Mouse (Mus musculus): Measurements from ENCODE around the gene E330009J07Rik. TPM values are rescaled to one million over a fixed set of nuclear protein-coding genes. Genes with fewer than 3 reads are reported as not detected.
A peak's percentile ranks its signal among the peaks of the same experiment; 100 is the strongest.

E330009J07Rik gene
- 1.7 and 2.2 TPM in 2 replicates for polyA plus RNA-seq (2015; fragmentation: Nextera tagmentation; extraction: Ambion mirVana)

- Histone ChIP-seq H3K27me3 (peaks cover 70% of the 10 kb centered on the region), H3K27ac (replicated peaks) (no peak within 1 kb of the TSS)
Observed at GRCm38 (mm10) chr6:40436047-40436483, at the start of gene E330009J07Rik. TSS of gene E330009J07Rik (minus strand) at chr6:40436135.

DNA sequence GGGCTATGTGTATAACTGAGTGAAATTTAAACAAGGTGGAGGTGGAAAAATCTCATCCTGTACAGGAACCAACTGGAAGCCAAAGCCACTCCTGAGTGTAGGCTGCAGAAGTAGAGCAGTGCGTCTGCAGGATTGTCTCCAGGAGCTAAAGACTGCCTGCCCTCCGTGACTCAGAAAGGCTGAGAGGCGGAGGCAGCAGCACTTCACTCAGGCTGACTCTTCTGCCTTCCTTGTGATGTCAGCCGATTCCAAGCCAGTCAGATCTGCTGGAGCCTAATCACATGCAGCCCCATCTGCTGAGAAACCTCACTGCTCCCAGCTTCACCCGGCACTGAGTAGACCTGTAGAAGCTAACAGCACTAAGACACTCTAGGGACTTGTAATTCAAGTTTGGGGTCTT is 46.4 kb upstream of the E330009J07Rik start:
- 84% methylated on average over 5 of the region's 5 CpGs for WGBS (ENCODE audit: insufficient replicate concordance)
- peaks cover 44% of the 10 kb centered on the region for H3K36me3 ChIP-seq (replicated peaks)
- no peaks in the 10 kb centered on the region for H3K27me3 ChIP-seq
- no peaks in the 10 kb centered on the region for H3K9me3 ChIP-seq (replicated peaks)
- H3K4me3 ChIP-seq (replicated peaks), result no peak overlapping the region
- no peak overlapping the region for H3K27ac ChIP-seq (replicated peaks)
- no peak overlapping the region for H3K4me2 ChIP-seq
- no peak overlapping the region for H3K9ac ChIP-seq
- ATAC-seq (ENCODE audit: insufficient read depth), result no peak
- no peaks in the 10 kb centered on the region for H3K4me1 ChIP-seq (replicated peaks)

More at GRCm38 (mm10) chr6:40436047-40436483, at the start of gene E330009J07Rik:
- WGBS (ENCODE audit: insufficient replicate concordance), result under 1% methylated on average over 38 of the region's 38 CpGs
- no peaks in the 10 kb centered on the region for H3K9me3 ChIP-seq (replicated peaks)
- H3K4me1 ChIP-seq (replicated peaks), result peaks cover 17% of the 10 kb centered on the region
- peak within 1 kb of the TSS; percentile 54; the same call in 1 of the 2 replicates for H3K9ac ChIP-seq
- peak within 1 kb of the TSS; percentile 66 for H3K4me3 ChIP-seq (replicated peaks)
- peak within 1 kb of the TSS; percentile 85 for H3K4me2 ChIP-seq
- H3K36me3 ChIP-seq (replicated peaks), result no peaks in the 10 kb centered on the region
- ATAC-seq (ENCODE audit: insufficient read depth), result peak; percentile 82

- WGBS (ENCODE audit: insufficient replicate concordance), result 75% methylated on average over 1 of the region's 1 CpGs
- no peak overlapping the region for H3K4me3 ChIP-seq (replicated peaks)
- no peak overlapping the region for H3K9ac ChIP-seq
- no peak overlapping the region for H3K27ac ChIP-seq (replicated peaks)
- H3K4me1 ChIP-seq (replicated peaks), result no peaks in the 10 kb centered on the region
- H3K4me2 ChIP-seq, result no peak overlapping the region
- ATAC-seq (ENCODE audit: insufficient read depth), result no peak
- H3K27me3 ChIP-seq, result no peaks in the 10 kb centered on the region
- H3K36me3 ChIP-seq (replicated peaks), result peaks cover 65% of the 10 kb centered on the region
- H3K9me3 ChIP-seq (replicated peaks), result no peaks in the 10 kb centered on the region
Observed at GRCm38 (mm10) chr6:40479705-40480104, 43.8 kb upstream of the E330009J07Rik start.

GRCm38 (mm10) chr6:40476132-40476531 is 40.2 kb upstream of the E330009J07Rik start:
- peaks cover 46% of the 10 kb centered on the region for H3K36me3 ChIP-seq (replicated peaks)
- no peak for ATAC-seq (ENCODE audit: insufficient read depth)
- 67% methylated on average over 4 of the region's 4 CpGs for WGBS (ENCODE audit: insufficient replicate concordance)

DNA sequence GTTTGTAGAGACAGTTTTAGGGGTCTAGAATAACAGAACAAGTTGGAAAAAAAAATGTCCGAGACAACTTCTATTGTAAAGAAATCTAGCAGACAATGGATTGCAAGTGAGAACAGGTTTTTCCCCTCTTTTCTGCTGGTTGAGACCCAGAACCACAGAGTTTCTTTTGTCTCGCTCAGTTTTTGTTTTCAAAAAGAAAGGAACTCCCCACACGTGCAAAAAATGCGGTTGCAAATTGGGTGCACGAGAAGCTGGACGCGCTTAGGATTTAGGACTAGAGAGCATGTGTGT is 35.7 kb upstream of the E330009J07Rik start:
- Histone ChIP-seq H3K36me3 (replicated peaks) (peaks cover 25% of the 10 kb centered on the region), H3K9me3 (replicated peaks) (no peaks in the 10 kb centered on the region), H3K4me3 (replicated peaks) (peak overlapping the region; percentile 80), H3K9ac (peak overlapping the region; percentile 78), H3K27ac (replicated peaks) (peak overlapping the region; percentile 85), H3K4me2 (peak overlapping the region; percentile 78), H3K27me3 (no peaks in the 10 kb centered on the region), H3K4me1 (replicated peaks) (peaks cover 15% of the 10 kb centered on the region)
- 1% methylated on average over 7 of the region's 7 CpGs for WGBS (ENCODE audit: insufficient replicate concordance)
- ATAC-seq (ENCODE audit: insufficient read depth), result no peak

More at GRCm38 (mm10) chr6:40476132-40476531, 40.2 kb upstream of the E330009J07Rik start:
- H3K27ac ChIP-seq (replicated peaks), result no peak overlapping the region
- H3K9me3 ChIP-seq (replicated peaks), result no peaks in the 10 kb centered on the region
- no peak overlapping the region for H3K4me2 ChIP-seq
- H3K27me3 ChIP-seq, result no peaks in the 10 kb centered on the region
- H3K9ac ChIP-seq, result no peak overlapping the region
- H3K4me3 ChIP-seq (replicated peaks), result no peak overlapping the region
- H3K4me1 ChIP-seq (replicated peaks), result peaks cover 15% of the 10 kb centered on the region

- peaks cover 21% of the 10 kb centered on the region for H3K36me3 ChIP-seq (replicated peaks)
- peaks cover 15% of the 10 kb centered on the region for H3K4me1 ChIP-seq (replicated peaks)
- no peaks in the 10 kb centered on the region for H3K9me3 ChIP-seq (replicated peaks)
- peak within 1 kb of the TSS; percentile 78 for H3K9ac ChIP-seq
- H3K4me2 ChIP-seq, result peak within 1 kb of the TSS; percentile 78
- H3K4me3 ChIP-seq (replicated peaks), result peak within 1 kb of the TSS; percentile 80
- peak within 1 kb of the TSS; percentile 85 for H3K27ac ChIP-seq (replicated peaks)
- ATAC-seq (ENCODE audit: insufficient read depth), result peak; percentile 93
- WGBS (ENCODE audit: insufficient replicate concordance), result under 1% methylated on average over 54 of the region's 54 CpGs
- H3K27me3 ChIP-seq, result no peaks in the 10 kb centered on the region
Observed at GRCm38 (mm10) chr6:40470916-40471719, 35.2 kb upstream of the E330009J07Rik start, which contains the start of gene Ssbp1. TSS of gene Ssbp1 (plus strand) at chr6:40471352.

DNA sequence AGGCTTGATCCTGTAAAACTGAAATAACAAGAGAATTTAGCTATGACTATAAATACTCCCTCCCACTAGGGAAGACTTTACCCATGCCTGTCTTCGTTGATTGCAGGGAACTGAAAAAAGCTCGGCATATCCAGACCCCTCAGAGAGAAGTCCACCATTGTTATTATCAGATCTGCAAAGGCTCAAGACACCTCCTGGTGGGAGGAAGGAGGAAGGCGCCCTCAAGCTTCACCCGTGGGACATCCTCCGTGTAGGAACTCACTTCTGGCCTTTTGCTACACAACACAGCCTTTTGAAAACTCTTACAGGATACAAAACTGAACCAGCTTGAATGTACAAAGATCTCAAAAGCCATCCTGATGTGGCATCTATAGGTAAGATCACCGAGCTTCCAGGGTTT is 29.8 kb upstream of the E330009J07Rik start:
- Histone ChIP-seq H3K9me3 (replicated peaks) (no peaks in the 10 kb centered on the region), H3K4me2 (no peak overlapping the region), H3K4me1 (replicated peaks) (no peaks in the 10 kb centered on the region), H3K36me3 (replicated peaks) (no peaks in the 10 kb centered on the region), H3K4me3 (replicated peaks) (no peak overlapping the region), H3K27ac (replicated peaks) (no peak overlapping the region), H3K27me3 (no peaks in the 10 kb centered on the region), H3K9ac (no peak overlapping the region)
- no peak for ATAC-seq (ENCODE audit: insufficient read depth)
- 39% methylated on average over 6 of the region's 6 CpGs for WGBS (ENCODE audit: insufficient replicate concordance)

- Histone ChIP-seq H3K4me1 (replicated peaks) (no peaks in the 10 kb centered on the region), H3K4me3 (replicated peaks) (no peak overlapping the region), H3K27me3 (no peaks in the 10 kb centered on the region), H3K27ac (replicated peaks) (no peak overlapping the region), H3K4me2 (no peak overlapping the region), H3K36me3 (replicated peaks) (no peaks in the 10 kb centered on the region), H3K9me3 (replicated peaks) (no peaks in the 10 kb centered on the region), H3K9ac (no peak overlapping the region)
- WGBS (ENCODE audit: insufficient replicate concordance), result 19% methylated on average over 7 of the region's 7 CpGs
- ATAC-seq (ENCODE audit: insufficient read depth), result no peak
Observed at GRCm38 (mm10) chr6:40454436-40455041, 18.6 kb upstream of the E330009J07Rik start.

DNA sequence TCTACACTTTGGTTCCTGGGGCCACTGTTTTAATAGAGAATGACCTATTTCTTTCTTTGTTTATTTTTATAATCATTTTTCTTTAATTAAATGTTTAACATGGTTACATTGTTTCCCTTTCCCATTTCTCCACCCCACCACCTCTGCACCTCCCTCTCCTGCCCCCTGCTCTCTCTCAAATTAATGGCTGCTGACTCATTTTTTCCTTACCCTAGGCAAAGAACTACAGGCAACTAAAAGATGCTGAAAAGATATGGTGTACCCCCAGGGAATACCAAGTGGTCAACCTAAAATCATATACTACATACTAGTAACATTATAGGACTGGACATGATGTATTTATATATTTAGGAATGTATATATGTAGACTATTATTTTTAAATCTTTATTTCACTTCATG is 12.7 kb upstream of the E330009J07Rik start:
- no peaks in the 10 kb centered on the region for H3K4me1 ChIP-seq (replicated peaks)
- no peak for ATAC-seq (ENCODE audit: insufficient read depth)

GRCm38 (mm10) chr6:40443281-40443928 is 7.5 kb upstream of the E330009J07Rik start:
- H3K4me1 ChIP-seq (replicated peaks), result no peaks in the 10 kb centered on the region
- H3K27me3 ChIP-seq, result peaks cover 34% of the 10 kb centered on the region
- H3K9ac ChIP-seq, result no peak overlapping the region
- ATAC-seq (ENCODE audit: insufficient read depth), result no peak
- H3K36me3 ChIP-seq (replicated peaks), result no peaks in the 10 kb centered on the region
- no peak overlapping the region for H3K27ac ChIP-seq (replicated peaks)
- H3K9me3 ChIP-seq (replicated peaks), result no peaks in the 10 kb centered on the region
- WGBS (ENCODE audit: insufficient replicate concordance), result 33% methylated on average over 10 of the region's 10 CpGs
- no peak overlapping the region for H3K4me2 ChIP-seq
- no peak overlapping the region for H3K4me3 ChIP-seq (replicated peaks)

More for the DNA sequence above, 12.7 kb upstream of the E330009J07Rik start:
- Histone ChIP-seq H3K27ac (replicated peaks) (no peak overlapping the region), H3K4me3 (replicated peaks) (no peak overlapping the region), H3K9me3 (replicated peaks) (no peaks in the 10 kb centered on the region), H3K4me2 (no peak overlapping the region), H3K9ac (no peak overlapping the region), H3K36me3 (replicated peaks) (no peaks in the 10 kb centered on the region), H3K27me3 (peaks cover 9% of the 10 kb centered on the region; the same call in 1 of the 2 replicates)

GRCm38 (mm10) chr6:40441755-40442154 is 5.8 kb upstream of the E330009J07Rik start:
- H3K9ac ChIP-seq, result no peak overlapping the region
- no peaks in the 10 kb centered on the region for H3K4me1 ChIP-seq (replicated peaks)
- no peaks in the 10 kb centered on the region for H3K9me3 ChIP-seq (replicated peaks)
- H3K36me3 ChIP-seq (replicated peaks), result no peaks in the 10 kb centered on the region
- H3K27me3 ChIP-seq, result peaks cover 46% of the 10 kb centered on the region
- no peak overlapping the region for H3K27ac ChIP-seq (replicated peaks)
- H3K4me3 ChIP-seq (replicated peaks), result no peak overlapping the region
- H3K4me2 ChIP-seq, result no peak overlapping the region
- 35% methylated on average over 3 of the region's 3 CpGs for WGBS (ENCODE audit: insufficient replicate concordance)
- no peak for ATAC-seq (ENCODE audit: insufficient read depth)
